In genomic region chr13:69553024-69553423, GRCm38 (mm10) we compare ENCODE assay signal across 9 mouse cellular contexts. TPM values are rescaled to one million over a fixed set of nuclear protein-coding genes. Genes with fewer than 3 reads are reported as not detected.
DNase-seq lines count a peak whose midpoint lies in the region; ATAC-seq and TF ChIP-seq lines count a peak whose summit lies in the region.
"Had no signal": no experiment of that assay in that cellular context is flagged by ENCODE, and none has a peak within 500 bp of the region (broad histone marks: within the 10 kb centered on the region; RNA-seq: fewer than 3 reads in every experiment).

No protein-coding gene starts in this region.

- TF ChIP-seq CTCF in cerebellum, adult 2 months (IDR thresholded peaks at IDR 0.05; ENCODE audit: borderline replicate concordance, insufficient read depth, low read depth, low read length) = peak; percentile 79; the same call in 1 of the 2 replicates
- TF ChIP-seq CTCF in lung, adult 2 months (IDR thresholded peaks at IDR 0.05; ENCODE audit: insufficient read depth, low read length) = peak; percentile 85
- TF ChIP-seq CTCF in Patski (IDR thresholded peaks at IDR 0.05) = peak; percentile 78

- ATAC-seq in Patski = no peak
- ATAC-seq in frontal cortex, adult (ENCODE audit: low TSS enrichment) = no peak

- peaks cover 6% of the 10 kb centered on the region for H3K4me1 ChIP-seq in cerebellum, adult 2 months (ENCODE audit: control insufficient read depth, insufficient read depth, low read length)
- no peaks in the 10 kb centered on the region for H3K4me1 ChIP-seq in lung, adult 2 months (ENCODE audit: control insufficient read depth, insufficient read depth, low read length)

- DNase-seq in cerebellum, adult 2 months = peak in 1 of 2 experiments; percentile 28
- no peak for DNase-seq in cerebellum, adult 9-11 months
- DNase-seq in lung, adult 2 months = no peak
- no peak for DNase-seq in lung, postnatal 10 days
- no peak for DNase-seq in Patski (ENCODE audit: low read depth, low spot score)
- DNase-seq in kidney, postnatal 10 days = peak; percentile 63
- DNase-seq in left cerebral cortex, postnatal 25 days (ENCODE audit: low spot score in 2 of 2) = no peak

- no peak for TF ChIP-seq POLR2A in cerebellum, adult 2 months (IDR thresholded peaks at IDR 0.05; ENCODE audit: borderline replicate concordance, insufficient read depth, low read length)
- TF ChIP-seq POLR2A in lung, adult 2 months (IDR thresholded peaks at IDR 0.05; ENCODE audit: borderline replicate concordance, extremely low read depth, low read depth, low read length) = no peak

- POLR2A ChIA-PET in Patski (lab: Charles Lee) = no interaction called here

- intact Hi-C loops in left cerebral cortex, postnatal 25 days (cut with DNase I) = loop anchor here (2.0 kb wide), 1 partner anchor 102 kb away; no protein-coding TSS in a partner anchor

- no peaks in the 10 kb centered on the region for H3K27me3 ChIP-seq in cerebellum, adult 2 months (ENCODE audit: control insufficient read depth, insufficient read depth, low read length)
- no peaks in the 10 kb centered on the region for H3K27me3 ChIP-seq in Patski

- H3K27ac ChIP-seq in cerebellum, adult 2 months (ENCODE audit: insufficient read depth, low read length) = no peak overlapping the region
- H3K27ac ChIP-seq: macrophage had no signal

- H3K4me3 ChIP-seq in cerebellum, adult 2 months (replicated peaks; ENCODE audit: insufficient read depth, low read depth, low read length) = no peak overlapping the region
- H3K4me3 ChIP-seq in lung, adult 2 months (replicated peaks; ENCODE audit: extremely low read depth, low read depth, low read length) = no peak overlapping the region

- CTCF ChIA-PET in Patski (lab: Charles Lee) = interaction anchor here (0.6 to 1.9 kb wide), 13 partner anchors 8 to 103 kb away, joined by 3 to 8 read pairs (median 3); partner anchors contain the start of gene Srd5a1

- in situ Hi-C loops in Patski (cut with MboI; ENCODE audit: low pct_unique_long_range_greater_than_20kb) = loop anchor here (5.0 kb wide), 2 partner anchors 59 to 104 kb away; partner anchors contain the start of gene Srd5a1

- 18% methylated on average over 5 of the region's 5 CpGs for WGBS in cerebellum, adult 2 months
- 18% methylated on average over 5 of the region's 5 CpGs for WGBS in lung, adult 2 months

RNA-seq across cellular contexts. Expression of gene Tent4a, which starts 18.6 kb away (rescaled TPM):
- polyA plus RNA-seq in cerebellum, adult 2 months (2012; rRNA removed) = 26.2 and 27.4 TPM in 2 replicates
- polyA plus RNA-seq in lung, adult 2 months (2012; rRNA removed) = 12.0 and 12.5 TPM in 2 replicates
- 27.7 TPM for polyA plus RNA-seq in Patski (2021)
- total RNA-seq in left cerebral cortex, postnatal 25 days (2021) = 10 to 100 TPM; 40.4 to 42.2 TPM

RNA-seq across cellular contexts. Expression of gene Nsun2, which starts 19.5 kb away (rescaled TPM):
- polyA plus RNA-seq in cerebellum, adult 2 months (2012; rRNA removed) = 67.1 and 68.8 TPM in 2 replicates
- polyA plus RNA-seq in lung, adult 2 months (2012; rRNA removed) = 19.3 and 28.7 TPM in 2 replicates
- polyA plus RNA-seq in Patski (2021) = 100 TPM
- total RNA-seq in left cerebral cortex, postnatal 25 days (2021) = 10 to 100 TPM; 70.9 to 76.9 TPM

RNA-seq across cellular contexts. Expression of gene Srd5a1, which starts 58.2 kb away (rescaled TPM):
- polyA plus RNA-seq in cerebellum, adult 2 months (2012; rRNA removed) = 12.3 and 14.9 TPM in 2 replicates
- 1.8 and 3.4 TPM in 2 replicates for polyA plus RNA-seq in lung, adult 2 months (2012; rRNA removed)
- polyA plus RNA-seq in Patski (2021) = 122 TPM
- 10 to 100 TPM; 10.1 to 11.8 TPM for total RNA-seq in left cerebral cortex, postnatal 25 days (2021)
